Mouse (Mus musculus) megakaryocyte, embryonic 14.5 days (primary cell): ENCODE results near the gene Shbg.

Source experiments
- FLI1 ChIP-seq: IDR thresholded peaks from 2 replicates; pipeline ENCODE4 v1.6.1; 2012; ENCODE audit warnings: low read length, inconsistent platforms, mixed read lengths
- GATA1 ChIP-seq: IDR thresholded peaks from 3 replicates; pipeline ENCODE4 v1.6.1; 2012; ENCODE audit warnings: mixed read lengths, low read length, inconsistent platforms, borderline replicate concordance

DNA sequence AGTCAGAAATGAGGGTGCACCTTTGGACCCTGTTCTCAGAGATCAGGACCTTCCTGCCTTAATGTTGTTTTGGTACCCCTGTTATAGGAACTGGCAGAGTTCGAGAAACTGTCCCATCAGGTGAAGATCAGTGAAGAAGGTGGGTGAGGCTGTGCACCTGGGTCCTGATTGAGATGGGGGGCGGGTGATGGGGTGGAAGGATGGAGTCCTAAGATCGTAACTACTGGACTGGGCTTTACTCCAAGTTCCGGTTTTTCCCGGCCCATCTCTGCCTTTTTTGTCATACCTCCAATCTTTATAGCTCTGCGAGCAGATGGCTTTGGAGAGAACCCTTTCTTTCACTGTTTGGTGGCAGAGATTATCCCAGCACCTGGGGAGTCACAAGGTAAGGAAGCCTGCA, 4.7 kb upstream of the Shbg start:
- TF ChIP-seq GATA1 (no peak), FLI1 (no peak)
